Mouse (Mus musculus) hindbrain, embryonic 11.5 days (tissue): ENCODE measurements around the gene Gm28308. TPM values are rescaled to one million over a fixed set of nuclear protein-coding genes. Genes with fewer than 3 reads are reported as not detected.

Experiments used
- ATAC-seq: fragments of 200-750 bp; cut with Nextera tagmentation; 2 replicates; pipeline ENCODE4 v1.8.0; 2017; ENCODE audit warnings: mild to moderate bottlenecking, moderate TSS enrichment, moderate library complexity; ENCODE audit not compliant: low FRiP score
- DNase-seq: peaks from one replicate; pipeline ENCODE4 v3.0.0-alpha.2; 2015; ENCODE audit warnings: low spot score
- H3K27ac ChIP-seq: fragments of 300-500 bp; sonication (generic); 2 replicates; pipeline ENCODE4 v1.5.1; 2014; ENCODE audit warnings: mild to moderate bottlenecking, low read depth, low read length
- H3K27me3 ChIP-seq: fragments of 300-500 bp; sonication (generic); 2 replicates; pipeline ENCODE4 v1.6.1; 2014; ENCODE audit warnings: mild to moderate bottlenecking, low read length, moderate library complexity, mixed read lengths; ENCODE audit not compliant: control insufficient read depth, insufficient read depth
- H3K36me3 ChIP-seq: fragments of 300-500 bp; sonication (generic); 2 replicates; pipeline ENCODE4 v1.6.1; 2014; ENCODE audit warnings: mild to moderate bottlenecking, low read length, moderate library complexity, mixed read lengths; ENCODE audit not compliant: control insufficient read depth, insufficient read depth
- H3K4me1 ChIP-seq: fragments of 300-500 bp; sonication (generic); replicated peaks from 2 replicates; pipeline ENCODE4 v1.6.1; 2014; ENCODE audit warnings: low read length, mixed read lengths; ENCODE audit not compliant: control insufficient read depth, insufficient read depth
- H3K4me2 ChIP-seq: fragments of 300-500 bp; sonication (generic); replicated peaks from 2 replicates; pipeline ENCODE4 v1.6.1; 2014; ENCODE audit warnings: mild to moderate bottlenecking, low read depth, low read length
- H3K4me3 ChIP-seq: fragments of 300-500 bp; sonication (generic); 2 replicates; pipeline ENCODE4 v1.5.1; 2014; ENCODE audit warnings: low read depth, low read length
- H3K9ac ChIP-seq: fragments of 300-500 bp; sonication (generic); 2 replicates; pipeline ENCODE4 v1.6.1; 2014; ENCODE audit warnings: low read depth, low read length
- H3K9me3 ChIP-seq: fragments of 300-500 bp; sonication (generic); 2 replicates; pipeline ENCODE4 v1.6.1; 2016; ENCODE audit warnings: low read length; ENCODE audit not compliant: control insufficient read depth
- WGBS: fragments of 180-500 bp; shearing (Covaris S2); extraction: QIAGEN DNeasy Blood & Tissue Kit; methylation state at CpG from one replicate; pipeline ENCODE4 v1.1.7; 2014; 5-methylcytosine and 5-hydroxymethylcytosine counted together
- polyA plus RNA-seq: library from polyadenylated mRNA; unstranded; fragments of >200 nt; fragmentation: Nextera tagmentation; extraction: Ambion mirVana; gene quantifications from 2 replicates; pipeline ENCODE4 v1.2.1, GENCODE M21; 2014

The Gm28308 gene
- polyA plus RNA-seq, 1 experiment from 2014 or later: not detected

GRCm38 (mm10) chr6:52205638-52206621, 7.2 kb downstream of the Gm28308 start:
- peak overlapping the region; percentile 48 for H3K27ac ChIP-seq
- peak; percentile 65 for DNase-seq
- no peaks in the 10 kb centered on the region for H3K9me3 ChIP-seq
- H3K27me3 ChIP-seq: peaks cover 91% of the 10 kb centered on the region
- H3K9ac ChIP-seq: peak overlapping the region; percentile 12
- no peaks in the 10 kb centered on the region for H3K36me3 ChIP-seq
- peak overlapping the region; percentile 39 for H3K4me2 ChIP-seq
- 0 out of 2 replicates have a peak, but pooled peaks cover 4% of the 10 kb centered on the region for H3K4me1 ChIP-seq
- under 1% methylated on average over 55 of the region's 55 CpGs for WGBS
- H3K4me3 ChIP-seq: peak overlapping the region; percentile 17
- no peak for ATAC-seq

- 0 out of 2 replicates have a peak, but pooled peaks cover 4% of the 10 kb centered on the region for H3K4me1 ChIP-seq
- 3% methylated on average over 14 of the region's 14 CpGs for WGBS
- peak overlapping the region; percentile 39; the same call in 1 of the 2 replicates for H3K4me2 ChIP-seq
- H3K9me3 ChIP-seq: no peaks in the 10 kb centered on the region
- DNase-seq (peak; percentile 66), ATAC-seq (no peak)
- H3K36me3 ChIP-seq: no peaks in the 10 kb centered on the region
- H3K27ac ChIP-seq: peak overlapping the region; percentile 48
- peaks cover 93% of the 10 kb centered on the region for H3K27me3 ChIP-seq
- H3K4me3 ChIP-seq: peak overlapping the region; percentile 17; the same call in 1 of the 2 replicates
- H3K9ac ChIP-seq: peak overlapping the region; percentile 12; the same call in 1 of the 2 replicates
Measured at GRCm38 (mm10) chr6:52205221-52205620, 7.9 kb downstream of the Gm28308 start.

- peak within 1 kb of the TSS; percentile 77 for H3K9ac ChIP-seq
- peak within 1 kb of the TSS; percentile 59 for H3K4me2 ChIP-seq
- peaks cover 93% of the 10 kb centered on the region for H3K27me3 ChIP-seq
- ATAC-seq: peak; percentile 64; the same call in 1 of the 2 replicates
- H3K4me1 ChIP-seq: 0 out of 2 replicates have a peak, but pooled peaks cover 4% of the 10 kb centered on the region
- H3K27ac ChIP-seq: peak within 1 kb of the TSS; percentile 79
- H3K9me3 ChIP-seq: no peaks in the 10 kb centered on the region
- peak within 1 kb of the TSS; percentile 56 for H3K4me3 ChIP-seq
- peak; percentile 62 for DNase-seq
- no peaks in the 10 kb centered on the region for H3K36me3 ChIP-seq
- whole genome bisulfite sequencing: under 1% methylated on average over 58 of the region's 65 CpGs
Measured at GRCm38 (mm10) chr6:52204050-52204752, 8.9 kb downstream of the Gm28308 start, which contains the start of gene Hoxa5. Gene Hoxa5, minus strand, starts transcription at chr6:52204587.

DNA sequence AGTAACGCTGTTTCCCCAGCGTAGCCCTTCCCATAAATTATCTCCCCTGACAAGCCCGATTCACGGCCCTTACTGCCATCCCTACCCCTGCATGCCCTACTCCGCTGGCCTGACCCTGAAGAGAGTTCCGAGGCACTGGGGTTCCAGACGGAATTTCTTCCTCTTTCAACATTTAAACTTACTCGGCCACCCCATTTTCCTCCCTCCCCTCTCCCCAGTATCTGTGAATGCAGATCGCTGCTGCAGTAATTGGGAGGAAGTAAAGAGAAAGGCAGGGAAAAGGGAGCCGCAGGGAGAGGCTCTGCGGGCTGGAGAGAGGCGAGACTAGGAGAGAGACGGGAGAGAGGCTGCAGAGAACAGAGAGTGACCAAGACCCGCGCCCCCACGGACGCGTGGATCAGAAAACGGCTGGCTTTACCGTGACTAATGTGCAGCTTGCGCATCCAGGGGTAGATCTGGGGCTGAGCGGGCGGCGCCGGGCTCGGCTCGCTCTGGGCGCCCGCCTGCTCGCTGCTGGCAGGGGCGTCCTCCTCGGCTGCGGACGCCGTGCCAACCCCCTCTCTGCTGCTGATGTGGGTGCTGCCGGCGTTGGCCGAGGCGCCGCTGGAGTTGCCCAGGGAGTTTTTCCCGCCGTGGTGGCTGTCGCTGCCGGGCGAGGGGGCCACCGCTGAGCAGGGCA, 9.6 kb downstream of the Gm28308 start:
- Histone ChIP-seq H3K4me3 (peak overlapping the region; percentile 56), H3K27ac (peak overlapping the region; percentile 79), H3K9ac (peak overlapping the region; percentile 77), H3K4me2 (peak overlapping the region; percentile 59), H3K4me1 (0 out of 2 replicates have a peak, but pooled peaks cover under 1% of the 10 kb centered on the region), H3K9me3 (no peaks in the 10 kb centered on the region), H3K27me3 (peaks cover 91% of the 10 kb centered on the region), H3K36me3 (no peaks in the 10 kb centered on the region)
- under 1% methylated on average over 37 of the region's 46 CpGs for WGBS
- no peak for DNase-seq
- ATAC-seq: peak; percentile 43; the same call in 1 of the 2 replicates

- no peaks in the 10 kb centered on the region for H3K9me3 ChIP-seq
- DNase-seq: no peak
- H3K27me3 ChIP-seq: peaks cover 91% of the 10 kb centered on the region
- ATAC-seq: 0 out of 2 replicates have a peak, but pooled peaks have one; percentile 16
- no peaks in the 10 kb centered on the region for H3K4me1 ChIP-seq
- 0% methylated on average over 10 of the region's 10 CpGs for WGBS
- H3K27ac ChIP-seq: peak overlapping the region; percentile 79
- peak overlapping the region; percentile 56 for H3K4me3 ChIP-seq
- peak overlapping the region; percentile 59 for H3K4me2 ChIP-seq
- H3K36me3 ChIP-seq: no peaks in the 10 kb centered on the region
- peak overlapping the region; percentile 77 for H3K9ac ChIP-seq
Measured at GRCm38 (mm10) chr6:52203121-52203370, 10.1 kb downstream of the Gm28308 start.

GRCm38 (mm10) chr6:52202362-52203120, 10.6 kb downstream of the Gm28308 start:
- Histone ChIP-seq H3K4me2 (peak overlapping the region; percentile 59), H3K4me1 (no peaks in the 10 kb centered on the region), H3K4me3 (peak overlapping the region; percentile 56), H3K9ac (peak overlapping the region; percentile 77), H3K27ac (peak overlapping the region; percentile 79), H3K9me3 (no peaks in the 10 kb centered on the region), H3K27me3 (peaks cover 90% of the 10 kb centered on the region), H3K36me3 (no peaks in the 10 kb centered on the region)
- under 1% methylated on average over 22 of the region's 22 CpGs for WGBS
- DNase-seq (peak; percentile 63), ATAC-seq (no peak)

DNA sequence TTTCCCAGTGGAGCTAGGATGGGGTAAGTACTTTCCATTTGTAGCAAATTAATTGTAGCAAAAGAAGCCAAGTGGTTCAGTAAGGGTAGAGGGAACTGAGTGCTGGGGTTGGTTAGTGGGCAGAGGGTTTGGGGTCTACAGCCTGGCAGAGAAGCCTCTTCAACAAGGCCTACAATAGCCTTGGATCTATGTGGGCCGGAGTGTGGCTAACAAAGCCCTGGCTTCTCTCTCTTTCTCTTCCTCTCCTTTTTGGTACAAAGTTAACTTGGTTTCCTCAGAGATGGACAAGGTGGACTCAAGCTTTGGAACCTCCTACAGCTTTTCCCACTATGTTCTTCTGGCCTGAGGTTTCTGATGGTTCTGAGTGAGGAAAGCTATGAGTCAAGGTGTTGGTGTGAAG, 11.9 kb downstream of the Gm28308 start:
- no peaks in the 10 kb centered on the region for H3K36me3 ChIP-seq
- H3K4me3 ChIP-seq: peak overlapping the region; percentile 56
- DNase-seq (no peak), ATAC-seq (no peak)
- H3K4me2 ChIP-seq: peak overlapping the region; percentile 3; the same call in 1 of the 2 replicates
- peak overlapping the region; percentile 38 for H3K27ac ChIP-seq
- H3K4me1 ChIP-seq: no peaks in the 10 kb centered on the region
- no peak overlapping the region; the same call in 1 of the 2 replicates for H3K9ac ChIP-seq
- WGBS: 13% methylated on average over 1 of the region's 1 CpGs
- no peaks in the 10 kb centered on the region for H3K9me3 ChIP-seq
- H3K27me3 ChIP-seq: peaks cover 87% of the 10 kb centered on the region
